Mouse (Mus musculus) testis, adult 2 months (tissue): ENCODE results near the gene Ptprf.

Source experiments
- CTCF ChIP-seq: fragments of 200-500 bp; IDR thresholded peaks from 2 replicates; pipeline ENCODE4 v1.5.1; 2012; ENCODE audit warnings: low read depth, mild to moderate bottlenecking, inconsistent platforms, low read length, moderate library complexity; ENCODE audit not compliant: control insufficient read depth, insufficient read depth, insufficient replicate concordance
- POLR2A ChIP-seq: fragments of 200-500 bp; IDR thresholded peaks from 2 replicates; pipeline ENCODE4 v1.6.1; 2012; ENCODE audit warnings: low read depth, mild to moderate bottlenecking, inconsistent platforms, low read length, moderate library complexity; ENCODE audit not compliant: control insufficient read depth

DNA sequence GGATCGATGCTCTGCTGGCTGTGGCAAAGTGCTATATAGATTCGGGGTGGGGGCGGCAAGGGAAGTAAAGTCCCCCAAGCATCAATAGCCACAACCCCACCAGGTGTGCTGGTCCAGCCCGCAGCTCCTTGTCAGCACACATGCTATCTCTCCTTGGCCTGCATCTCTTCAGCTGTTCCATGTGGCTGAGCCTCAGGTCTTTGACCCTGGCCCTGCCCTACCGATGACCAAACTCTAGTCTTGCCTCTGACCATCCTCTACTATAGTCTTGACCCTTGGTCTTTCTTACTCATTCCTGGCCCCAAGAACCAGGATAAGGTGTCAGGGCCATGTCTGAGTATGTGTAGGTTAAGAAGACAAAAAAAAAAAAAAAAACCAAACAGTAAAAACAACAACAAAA lies 33.2 kb downstream of the Ptprf start:
- TF ChIP-seq CTCF (no peak), POLR2A (no peak)
